Mouse (Mus musculus) ovary, postnatal 10 days (tissue): Measurements from ENCODE around the gene Ott.
"Not testable (repeated sequence)": the region's sequence is repeated elsewhere in the genome, so short reads cannot be mapped to it uniquely, and the experiment has no call there.

Source experiments
- DNase-seq: peaks from one replicate; pipeline ENCODE4 v3.0.0; 2022; ENCODE audit warnings: low spot score

The Ott gene

DNA sequence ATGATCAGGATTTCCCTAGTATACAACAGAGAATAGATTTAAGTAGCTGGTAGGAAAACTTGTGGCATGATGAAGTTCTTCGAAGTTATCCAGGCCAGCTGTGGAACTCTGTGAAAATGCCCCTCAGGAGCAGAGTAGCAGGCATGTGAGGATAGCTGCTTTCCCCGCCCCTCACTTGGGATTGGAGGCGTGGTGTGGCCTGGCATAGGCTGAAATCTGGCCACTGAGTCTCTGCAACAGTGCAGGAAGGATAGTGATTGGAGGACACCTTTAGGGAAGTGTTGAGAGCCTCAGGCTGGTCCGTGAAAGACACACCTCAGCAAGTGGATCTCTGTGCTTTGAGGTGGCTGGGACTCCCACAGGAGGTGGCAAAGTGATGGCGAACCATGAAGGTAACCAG lies at the start of gene Ott:
Ott (plus strand) TSS at position 301 of the 400 bp plus-strand sequence.
- DNase-seq = not testable (repeated sequence)
